Mouse (Mus musculus) urinary bladder, postnatal 25 days (tissue): ENCODE results near the gene Krt81.

Source experiments
- DNase-seq: peaks from one replicate; pipeline ENCODE4 v3.0.0; 2022; ENCODE audit warnings: low spot score

Gene Krt81

DNA sequence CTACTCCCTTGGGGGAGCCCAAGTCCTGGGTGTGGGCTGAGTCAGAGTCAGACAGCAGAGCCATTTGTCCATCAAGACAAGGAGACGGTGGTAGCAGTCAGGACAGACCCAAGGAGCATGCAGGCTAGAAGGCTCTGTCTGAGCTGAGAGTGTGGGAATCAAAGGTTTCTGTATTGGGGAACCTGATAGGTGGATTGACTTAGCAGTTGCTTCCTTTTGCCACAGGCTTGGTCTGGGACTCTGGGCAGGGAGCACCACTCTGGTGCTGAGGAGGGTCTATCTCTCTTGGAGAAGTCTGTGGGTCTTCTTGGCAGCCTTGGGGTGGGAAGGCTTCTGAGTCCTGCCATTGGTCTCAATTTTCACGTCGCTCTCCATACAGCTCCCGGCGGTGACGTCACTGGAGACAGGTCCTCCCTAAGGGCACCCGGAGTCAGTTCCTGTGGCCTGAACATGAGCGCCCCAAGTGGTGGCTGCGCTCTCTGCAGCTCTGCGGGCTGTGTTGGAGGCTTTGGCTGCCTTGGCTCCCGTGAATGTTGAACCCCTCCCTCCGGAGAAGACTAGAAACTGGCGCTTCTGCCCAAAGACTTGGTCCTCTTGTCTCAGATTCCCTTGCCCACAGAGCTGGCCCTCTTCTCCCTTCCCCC, 10.3 kb downstream of the Krt81 start:
- DNase-seq = peak; percentile 73

DNA sequence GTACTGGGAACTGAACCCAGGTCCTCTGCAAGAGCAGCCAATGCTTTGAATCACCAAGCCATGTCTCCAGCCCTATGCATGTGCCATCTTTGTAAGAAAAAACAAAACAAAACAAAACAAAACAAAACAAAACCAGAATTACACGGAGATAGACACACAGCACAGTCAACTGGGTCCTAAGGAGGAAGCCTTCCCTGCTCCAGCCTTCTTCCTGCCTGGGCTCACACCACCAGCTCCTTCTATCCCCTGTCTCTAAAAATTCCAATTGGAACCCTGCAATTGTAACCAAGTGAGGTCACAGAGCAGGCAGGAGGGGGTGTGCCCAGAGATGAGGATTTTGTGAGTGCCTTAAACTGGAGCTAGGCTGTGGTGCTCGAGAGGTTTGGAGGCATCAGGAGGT, 16.1 kb downstream of the Krt81 start, which contains the start of gene Krt88:
Gene Krt88 (plus strand): TSS at position 301 of the 400 bp plus-strand sequence.
- DNase-seq = no peak

DNA sequence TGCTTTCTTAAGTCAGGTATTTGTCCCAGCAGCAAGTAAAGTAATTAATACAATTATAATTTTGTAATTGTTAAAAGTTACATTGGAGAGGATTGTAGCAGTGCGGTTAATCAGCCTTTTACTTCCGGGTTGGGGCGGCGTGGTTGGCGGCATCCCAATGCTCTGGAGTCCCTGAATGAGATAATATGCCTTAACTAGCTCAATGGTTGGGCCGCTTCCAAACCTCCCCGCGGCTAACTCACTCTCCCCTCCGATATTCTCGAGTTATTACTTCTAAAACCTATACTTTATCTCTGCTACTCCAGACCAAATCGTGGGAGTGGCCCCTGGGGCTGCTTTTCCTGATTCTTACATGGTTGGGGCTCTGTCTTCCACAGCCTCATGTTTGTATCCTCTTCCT, 17.0 kb downstream of the Krt81 start:
- DNase-seq = no peak

DNA sequence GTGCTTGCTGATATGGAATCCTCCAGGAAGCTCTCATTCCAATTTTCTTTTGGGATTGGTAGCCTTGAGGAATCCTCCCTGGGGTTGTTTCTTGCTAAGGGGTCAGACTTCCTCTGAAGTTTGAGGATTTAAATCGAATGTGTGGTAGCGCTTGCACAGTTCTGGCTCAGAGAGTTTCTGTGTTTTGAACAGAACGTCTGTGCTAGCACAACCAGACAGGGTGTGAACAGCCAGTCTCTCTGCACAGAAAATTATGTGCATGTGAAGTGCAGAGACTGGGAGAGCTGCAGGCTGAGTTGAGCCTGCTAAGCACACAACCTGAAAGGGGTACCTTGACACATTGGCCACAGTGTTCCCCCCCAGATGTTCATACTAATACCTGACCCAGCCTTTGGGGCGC, 22.7 kb downstream of the Krt81 start:
- no peak for DNase-seq

DNA sequence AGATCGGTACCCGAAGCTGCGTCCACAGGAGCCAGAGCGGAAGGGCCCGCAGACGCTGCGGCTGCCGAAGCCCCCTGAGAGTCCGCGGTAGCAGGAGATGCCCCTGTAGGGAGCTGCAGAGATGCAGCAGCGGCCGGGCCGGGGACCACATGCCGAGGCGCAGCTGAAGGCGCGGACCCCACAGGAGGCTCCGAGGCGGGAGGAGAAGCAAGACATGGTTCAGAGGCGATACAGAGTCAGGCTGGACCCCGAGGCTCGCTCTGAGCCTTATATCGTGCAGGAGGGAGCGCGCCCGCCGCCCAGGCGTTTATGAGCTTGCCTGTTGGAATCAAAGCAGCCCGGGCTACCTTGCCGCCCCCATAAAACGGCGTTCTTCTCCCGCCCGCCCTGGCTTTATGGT, 25.0 kb downstream of the Krt81 start, which contains the start of gene Krt87:
Gene Krt87 (minus strand): TSS at position 250 of the 400 bp plus-strand sequence.
- DNase-seq = no peak

DNA sequence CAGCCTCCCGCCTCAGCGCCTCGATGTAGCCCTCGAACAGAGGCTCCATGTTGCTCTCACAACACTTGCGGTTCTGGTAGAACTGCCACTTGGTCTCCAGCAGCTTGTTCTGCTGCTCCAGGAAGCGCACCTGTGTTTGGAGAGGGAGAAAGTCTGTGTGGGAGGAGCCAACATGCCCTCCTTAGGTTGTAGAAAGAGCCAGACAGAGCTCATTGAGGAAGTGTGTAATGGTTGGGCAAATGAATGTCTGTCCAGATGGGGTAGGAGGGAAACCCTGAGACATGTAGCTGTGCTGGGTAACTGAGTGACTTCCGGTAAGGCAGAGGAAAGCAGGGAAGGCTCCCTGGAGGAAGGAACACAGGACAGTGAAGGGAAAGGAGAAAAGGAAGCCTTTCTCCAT, 26.9 kb downstream of the Krt81 start:
- no peak for DNase-seq

GRCm38 (mm10) chr15:101424914-101425313, 38.6 kb downstream of the Krt81 start:
- no peak for DNase-seq

- DNase-seq = no peak
Observed at GRCm38 (mm10) chr15:101420903-101421302, 42.6 kb downstream of the Krt81 start.

- DNase-seq = no peak
Observed at GRCm38 (mm10) chr15:101418950-101419349, 44.6 kb downstream of the Krt81 start.

DNA sequence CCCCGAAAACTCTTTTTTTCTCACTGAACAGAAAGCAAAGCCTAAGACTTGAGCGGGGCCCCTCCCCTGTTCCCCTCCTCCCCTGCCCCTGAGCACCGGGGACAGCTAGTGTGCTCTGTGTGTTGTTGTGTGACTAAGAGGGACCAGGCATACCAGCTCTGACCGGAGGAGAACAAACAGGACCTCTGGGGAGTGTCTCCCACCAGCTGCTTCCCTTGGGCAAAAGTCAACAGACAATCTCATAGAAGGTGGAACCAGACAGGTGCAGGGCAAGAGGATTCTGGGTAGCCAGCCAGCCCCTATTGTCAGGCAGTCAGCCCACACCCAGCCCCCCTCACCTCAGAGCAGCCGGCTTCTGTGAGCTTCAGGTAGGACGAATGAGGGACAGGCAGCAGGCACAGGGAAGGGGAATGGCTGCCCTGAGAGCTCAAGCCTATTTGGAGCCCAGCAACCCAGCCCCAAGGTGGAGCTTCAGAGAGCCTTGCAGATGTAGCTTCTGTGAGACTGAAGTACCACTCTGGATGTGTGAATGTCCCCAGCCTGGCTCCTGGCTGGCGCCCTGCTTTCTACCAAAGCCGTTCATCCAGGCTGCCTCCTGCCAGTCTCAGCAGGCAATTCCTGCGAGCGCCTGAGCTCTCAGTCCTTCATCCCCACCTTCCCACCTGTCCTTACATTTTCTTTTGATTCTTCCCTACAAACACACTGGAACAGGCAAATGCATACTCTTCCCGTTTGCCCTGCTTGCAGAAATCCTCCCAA, 48.6 kb downstream of the Krt81 start:
- DNase-seq = no peak

DNA sequence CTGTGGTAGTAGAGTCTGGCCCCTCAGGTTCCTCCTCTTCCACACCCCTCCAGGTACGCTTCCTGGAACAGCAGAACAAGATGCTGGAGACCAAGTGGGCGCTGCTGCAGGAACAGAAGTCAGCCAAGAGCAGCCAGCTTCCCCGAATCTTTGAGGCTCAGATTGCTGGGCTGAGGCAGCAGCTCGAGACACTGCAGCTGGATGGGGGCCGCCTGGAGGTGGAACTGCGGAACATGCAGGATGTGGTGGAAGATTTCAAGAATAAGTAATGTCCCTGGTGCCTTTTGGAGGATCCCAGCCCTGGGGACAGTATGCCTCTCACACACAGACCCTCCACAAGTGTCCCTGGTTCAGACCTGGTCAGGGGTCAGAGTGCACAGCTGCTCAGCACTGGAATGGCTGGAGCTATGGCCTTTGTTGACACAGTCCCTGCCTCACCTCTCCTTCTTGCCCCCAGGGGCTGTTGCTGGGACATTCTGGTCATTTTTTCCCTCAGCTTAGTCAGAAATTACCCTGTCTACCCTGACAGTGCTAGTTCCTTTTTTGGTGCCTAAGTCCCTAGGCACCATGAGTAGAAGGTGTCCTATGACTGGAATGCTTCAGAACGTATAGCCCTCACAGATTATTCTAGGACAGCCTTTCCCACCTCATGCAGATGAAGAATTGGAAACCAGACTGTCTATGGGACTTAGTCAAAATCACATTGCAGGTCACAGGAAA, 49.5 kb downstream of the Krt81 start:
- no peak for DNase-seq

- DNase-seq = peak; percentile 68
Observed at GRCm38 (mm10) chr15:101412188-101412587, 51.4 kb downstream of the Krt81 start.

GRCm38 (mm10) chr15:101410775-101411174, 52.8 kb downstream of the Krt81 start, which contains the start of gene Krt7:
Krt7 (plus strand) TSS chr15:101411043.
- no peak for DNase-seq
